In the genomic region with DNA sequence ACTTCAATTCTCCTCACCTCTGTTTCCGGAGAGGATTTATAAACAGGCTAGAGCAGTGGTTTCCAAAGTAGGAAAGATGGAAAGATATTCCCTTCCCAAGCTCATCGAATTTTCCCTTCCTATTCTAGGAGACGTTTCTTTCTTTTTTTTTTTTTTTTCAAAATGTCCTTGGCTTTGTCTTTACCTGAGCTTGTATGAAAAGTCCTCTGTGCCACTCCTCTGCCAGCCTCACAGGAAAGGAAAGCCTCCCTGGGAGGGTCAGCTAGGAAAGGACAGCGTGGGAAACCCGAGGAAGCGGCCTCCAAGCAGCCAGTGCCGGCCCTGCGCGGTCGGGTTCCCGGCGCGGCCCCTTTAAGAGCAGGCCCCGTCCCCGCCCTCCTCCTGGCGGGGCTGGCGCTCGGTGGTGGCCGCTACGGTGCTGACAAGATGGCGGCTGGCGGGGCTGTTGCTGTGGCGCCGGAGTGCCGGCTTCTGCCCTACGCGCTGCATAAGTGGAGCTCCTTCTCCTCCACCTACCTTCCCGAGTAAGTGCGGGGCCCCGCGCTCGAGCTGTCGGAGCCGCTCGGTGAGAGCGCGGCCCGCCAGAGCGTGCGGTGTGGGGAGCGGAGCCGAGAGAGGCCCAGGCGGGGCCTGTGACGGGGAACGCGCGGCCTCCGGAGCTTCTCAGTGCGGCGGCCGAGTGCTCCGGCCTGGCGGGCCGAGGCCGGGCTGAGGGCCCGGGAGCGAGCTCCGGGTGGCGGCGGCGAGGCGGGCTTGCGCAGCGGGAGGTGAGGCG, we compare ENCODE assay signal across 8 mouse cellular contexts. TPM values are rescaled to one million over a fixed set of nuclear protein-coding genes. Genes with fewer than 3 reads are reported as not detected.
DNase-seq lines count a peak whose midpoint lies in the region; ATAC-seq and TF ChIP-seq lines count a peak whose summit lies in the region.

A gene (plus strand): TSS at position 305 of the 775 bp plus-strand sequence.

- no peaks in the 10 kb centered on the region for H3K9me3 ChIP-seq in heart, embryonic 10.5 days
- no peaks in the 10 kb centered on the region for H3K9me3 ChIP-seq in kidney, embryonic 15.5 days (replicated peaks)

- H3K4me2 ChIP-seq in kidney, embryonic 15.5 days, result peak within 1 kb of the TSS; percentile 71

- H3K27me3 ChIP-seq in heart, embryonic 10.5 days (ENCODE audit: insufficient read depth, poor library complexity, severe bottlenecking), result no peaks in the 10 kb centered on the region
- no peaks in the 10 kb centered on the region for H3K27me3 ChIP-seq in kidney, embryonic 15.5 days

- peak within 1 kb of the TSS; percentile 97 for H3K9ac ChIP-seq in kidney, embryonic 15.5 days

- H3K4me1 ChIP-seq in bone marrow macrophage, adult 2 months (ENCODE audit: control insufficient read depth, insufficient read depth, low read length), result peaks cover 18% of the 10 kb centered on the region
- peaks cover 5% of the 10 kb centered on the region for H3K4me1 ChIP-seq in embryonic fibroblast, embryonic 13.5 days (ENCODE audit: control insufficient read depth, insufficient read depth, low read length)
- peaks cover 41% of the 10 kb centered on the region for H3K4me1 ChIP-seq in heart, embryonic 10.5 days
- peaks cover 35% of the 10 kb centered on the region for H3K4me1 ChIP-seq in kidney, embryonic 15.5 days

- H3K36me3 ChIP-seq in heart, embryonic 10.5 days, result no peaks in the 10 kb centered on the region
- H3K36me3 ChIP-seq in kidney, embryonic 15.5 days, result no peaks in the 10 kb centered on the region

- no peak for TF ChIP-seq CTCF in bone marrow macrophage, adult 2 months (IDR thresholded peaks at IDR 0.05; ENCODE audit: low read depth, low read length)
- no peak for TF ChIP-seq CTCF in embryonic fibroblast, embryonic 13.5 days (IDR thresholded peaks at IDR 0.05; ENCODE audit: borderline replicate concordance, insufficient read depth, low read length)

- peak; percentile 99 for ATAC-seq in kidney, embryonic 15.5 days (replicated peaks; ENCODE audit: low FRiP score)
- peak; percentile 87 for ATAC-seq in monocyte, adult 5-6 weeks (replicated peaks; ENCODE audit: insufficient number of reproducible peaks, low FRiP score, low TSS enrichment, poor library complexity, severe bottlenecking)

- H3K4me3 ChIP-seq in bone marrow macrophage, adult 2 months (ENCODE audit: insufficient read depth, low read length), result peak within 1 kb of the TSS; percentile 95
- peak within 1 kb of the TSS; percentile 95 for H3K4me3 ChIP-seq in embryonic fibroblast, embryonic 13.5 days (ENCODE audit: insufficient read depth, low read length)
- peak within 1 kb of the TSS; percentile 99 for H3K4me3 ChIP-seq in heart, embryonic 10.5 days
- H3K4me3 ChIP-seq in kidney, embryonic 15.5 days (replicated peaks), result peak within 1 kb of the TSS; percentile 95

- DNase-seq in 416B (ENCODE audit: low read depth), result peak; percentile 75
- DNase-seq in heart, embryonic 10.5 days (ENCODE audit: low spot score), result peak; percentile 95
- DNase-seq in liver, result peak; percentile 93
- DNase-seq in spleen, postnatal 4 days (ENCODE audit: low spot score in 2 of 2), result peak; percentile 88 to 95

- peak within 1 kb of the TSS; percentile 73 for H3K27ac ChIP-seq in bone marrow macrophage, adult 2 months (ENCODE audit: insufficient read depth, low read depth, low read length)
- peak within 1 kb of the TSS; percentile 56; the same call in 1 of the 2 replicates for H3K27ac ChIP-seq in embryonic fibroblast, embryonic 13.5 days (ENCODE audit: insufficient read depth, low read length)
- peak within 1 kb of the TSS; percentile 99 for H3K27ac ChIP-seq in heart, embryonic 10.5 days
- H3K27ac ChIP-seq in kidney, embryonic 15.5 days, result peak within 1 kb of the TSS; percentile 95

- under 1% methylated on average over 65 of the region's 65 CpGs for WGBS in heart, embryonic 10.5 days
- under 1% methylated on average over 63 of the region's 65 CpGs for WGBS in kidney, embryonic 15.5 days

- TF ChIP-seq POLR2A in bone marrow macrophage, adult 2 months (IDR thresholded peaks at IDR 0.05; ENCODE audit: borderline replicate concordance, low read depth, low read length), result no peak
- TF ChIP-seq POLR2A in embryonic fibroblast, embryonic 13.5 days (IDR thresholded peaks at IDR 0.05; ENCODE audit: low read depth, low read length), result peak; percentile 75

RNA-seq across cellular contexts. Expression of the gene that starts here (rescaled TPM):
- 101 and 110 TPM in 2 replicates for polyA plus RNA-seq in bone marrow macrophage, adult 2 months (2012; ENCODE audit: insufficient read depth, insufficient read length, missing spikeins)
- polyA plus RNA-seq in embryonic fibroblast, embryonic 13.5 days (2011; ENCODE audit: insufficient read length, low read depth, missing spikeins), result 156 and 161 TPM in 2 replicates
- 210 and 228 TPM in 2 replicates for polyA plus RNA-seq in heart, embryonic 10.5 days (2016; fragmentation: Nextera tagmentation; extraction: Ambion mirVana)
- 205 and 206 TPM in 2 replicates for polyA plus RNA-seq in kidney, embryonic 15.5 days (2015; fragmentation: Nextera tagmentation; extraction: Ambion mirVana)
- 201 to 306 TPM (median 209 TPM) in 3 replicates for total RNA-seq in monocyte, adult 5-6 weeks (2017)

Comparison
In these comparisons a context has a peak if more than half of its experiments do, and no peak if none do; other contexts are left out.
1. Peak in every context shown above with its lines: DNase-seq, ATAC-seq, H3K4me3 ChIP-seq and H3K27ac ChIP-seq.